ENCODE assay signal across 30 mouse cellular contexts in the genomic region with DNA sequence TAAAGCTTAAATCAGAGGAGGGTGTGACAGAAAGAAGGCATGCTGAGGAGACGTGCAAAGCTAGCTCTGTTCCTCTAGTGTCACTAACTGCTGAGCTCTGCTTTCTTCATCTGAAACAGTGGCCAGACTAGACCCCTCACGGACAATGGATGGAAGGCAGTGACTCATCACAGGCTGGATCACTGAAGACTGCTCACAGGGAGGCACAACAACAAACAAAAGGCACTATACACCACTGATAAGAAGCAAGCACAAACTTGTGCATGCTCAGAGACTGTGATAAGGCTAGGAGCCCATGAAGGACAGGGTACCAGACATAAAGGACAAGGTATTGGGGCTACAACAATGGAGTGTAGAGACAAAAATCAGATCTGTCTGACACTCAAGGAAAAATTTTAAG. TPM values are rescaled to one million over a fixed set of nuclear protein-coding genes. Genes with fewer than 3 reads are reported as not detected.
DNase-seq lines count a peak whose midpoint lies in the region; ATAC-seq and TF ChIP-seq lines count a peak whose summit lies in the region.
"Had no signal": no experiment of that assay in that cellular context is flagged by ENCODE, and none has a peak within 500 bp of the region (broad histone marks: within the 10 kb centered on the region; RNA-seq: fewer than 3 reads in every experiment).

No protein-coding gene starts in this region.

- H3K9ac ChIP-seq in heart, embryonic 12.5 days = no peak overlapping the region
- H3K9ac ChIP-seq in liver, embryonic 12.5 days = no peak overlapping the region
- H3K9ac ChIP-seq in liver, postnatal 0 days (replicated peaks) = no peak overlapping the region
- no peak overlapping the region for H3K9ac ChIP-seq in liver, embryonic 16.5 days (ENCODE audit: low read depth, low read length)
- no peak overlapping the region for H3K9ac ChIP-seq in kidney, embryonic 15.5 days
- H3K9ac ChIP-seq: embryonic facial prominence, embryonic 12.5 days; embryonic facial prominence, embryonic 15.5 days; forebrain, postnatal 0 days; heart, embryonic 15.5 days; hindbrain, embryonic 13.5 days had no signal

- TF ChIP-seq CTCF in liver, postnatal 0 days (IDR thresholded peaks at IDR 0.05; ENCODE audit: low read depth) = no peak

- peak; percentile 88 for ATAC-seq in heart, embryonic 12.5 days (ENCODE audit: insufficient number of reproducible peaks, low FRiP score)
- peak; percentile 73 for ATAC-seq in liver, embryonic 12.5 days
- ATAC-seq in liver, postnatal 0 days = no peak; the same call in 1 of the 2 replicates
- peak; percentile 64 for ATAC-seq in liver, embryonic 16.5 days (ENCODE audit: low read depth)
- no peak for ATAC-seq in kidney, embryonic 15.5 days (replicated peaks; ENCODE audit: low FRiP score)
- ATAC-seq: forebrain, embryonic 14.5 days; forebrain, postnatal 0 days; hindbrain, embryonic 16.5 days had no signal

- H3K4me3 ChIP-seq in heart, embryonic 12.5 days = no peak overlapping the region
- no peak overlapping the region for H3K4me3 ChIP-seq in liver, embryonic 12.5 days
- H3K4me3 ChIP-seq in liver, postnatal 0 days (ENCODE audit: low read depth, low read length) = no peak overlapping the region
- H3K4me3 ChIP-seq in liver, embryonic 16.5 days (ENCODE audit: low read depth, low read length) = no peak overlapping the region
- no peak overlapping the region for H3K4me3 ChIP-seq in kidney, embryonic 15.5 days (replicated peaks)
- H3K4me3 ChIP-seq: embryonic facial prominence, embryonic 12.5 days; embryonic facial prominence, embryonic 15.5 days; gastrocnemius, adult 2 months; heart, embryonic 15.5 days; hindbrain, embryonic 10.5 days; hindbrain, embryonic 13.5 days had no signal

- TF ChIP-seq EP300 in liver, postnatal 0 days (IDR thresholded peaks at IDR 0.05; ENCODE audit: low read depth) = no peak

- no peaks in the 10 kb centered on the region for H3K27me3 ChIP-seq in heart, embryonic 12.5 days (replicated peaks)
- H3K27me3 ChIP-seq in liver, embryonic 12.5 days (replicated peaks) = no peaks in the 10 kb centered on the region
- no peaks in the 10 kb centered on the region for H3K27me3 ChIP-seq in liver, postnatal 0 days (ENCODE audit: insufficient read depth, low read length)
- no peaks in the 10 kb centered on the region for H3K27me3 ChIP-seq in liver, embryonic 16.5 days (ENCODE audit: control insufficient read depth, insufficient read depth, low read depth, low read length)
- H3K27me3 ChIP-seq in kidney, embryonic 15.5 days = no peaks in the 10 kb centered on the region
- H3K27me3 ChIP-seq: CH12.LX; embryonic facial prominence, embryonic 12.5 days; embryonic facial prominence, embryonic 15.5 days; heart, embryonic 15.5 days; hindbrain, embryonic 13.5 days had no signal

- peaks cover 78% of the 10 kb centered on the region for H3K36me3 ChIP-seq in heart, embryonic 12.5 days
- H3K36me3 ChIP-seq in liver, embryonic 12.5 days = peaks cover 95% of the 10 kb centered on the region
- peaks cover 83% of the 10 kb centered on the region for H3K36me3 ChIP-seq in liver, postnatal 0 days (replicated peaks; ENCODE audit: insufficient read depth, low read length)
- H3K36me3 ChIP-seq in liver, embryonic 16.5 days (ENCODE audit: control insufficient read depth, insufficient read depth) = peaks cover 51% of the 10 kb centered on the region
- H3K36me3 ChIP-seq in kidney, embryonic 15.5 days = peaks cover 96% of the 10 kb centered on the region

- 45% methylated on average over 2 of the region's 2 CpGs for WGBS in heart, embryonic 12.5 days
- WGBS in liver, embryonic 12.5 days (ENCODE audit: insufficient replicate concordance) = 63% methylated on average over 2 of the region's 2 CpGs
- WGBS in liver, postnatal 0 days (ENCODE audit: insufficient replicate concordance) = 61% methylated on average over 2 of the region's 2 CpGs
- WGBS in liver, embryonic 16.5 days (ENCODE audit: insufficient replicate concordance) = 56% methylated on average over 2 of the region's 2 CpGs
- 76% methylated on average over 2 of the region's 2 CpGs for WGBS in kidney, embryonic 15.5 days

- no peak for DNase-seq in heart, adult 11 months
- no peak for DNase-seq in liver, postnatal 0 days
- no peak for DNase-seq in layer of hippocampus, adult 18-20 months (ENCODE audit: low spot score in 2 of 2)
- DNase-seq in layer of hippocampus, postnatal 14 days (ENCODE audit: low spot score in 2 of 2) = no peak
- DNase-seq: adrenal gland, adult 2 months; adrenal gland, postnatal 14 days; cerebellum, adult 11 months; cerebellum, adult 2 months; cerebellum, adult 9-11 months; cerebellum, postnatal 25 days; forebrain, postnatal 0 days; gastrocnemius, adult 2 months; gastrocnemius, postnatal 14 days; heart, adult 18-20 months; heart, postnatal 10 days; heart, postnatal 36 days had no signal

- H3K27ac ChIP-seq in heart, embryonic 12.5 days (ENCODE audit: poor library complexity, severe bottlenecking) = no peak overlapping the region
- H3K27ac ChIP-seq in liver, embryonic 12.5 days = no peak overlapping the region
- no peak overlapping the region for H3K27ac ChIP-seq in liver, postnatal 0 days (ENCODE audit: low read depth)
- no peak overlapping the region for H3K27ac ChIP-seq in liver, embryonic 16.5 days (ENCODE audit: low read length)
- H3K27ac ChIP-seq in kidney, embryonic 15.5 days = no peak overlapping the region
- H3K27ac ChIP-seq: embryonic facial prominence, embryonic 12.5 days; embryonic facial prominence, embryonic 15.5 days; gastrocnemius, adult 2 months; heart, embryonic 15.5 days; hindbrain, embryonic 10.5 days; hindbrain, embryonic 13.5 days had no signal

- no peaks in the 10 kb centered on the region for H3K9me3 ChIP-seq in heart, embryonic 12.5 days (replicated peaks)
- H3K9me3 ChIP-seq in liver, embryonic 12.5 days (replicated peaks) = no peaks in the 10 kb centered on the region
- no peaks in the 10 kb centered on the region for H3K9me3 ChIP-seq in liver, postnatal 0 days (ENCODE audit: low read length)
- no peaks in the 10 kb centered on the region for H3K9me3 ChIP-seq in liver, embryonic 16.5 days (replicated peaks; ENCODE audit: control insufficient read depth, low read length)
- no peaks in the 10 kb centered on the region for H3K9me3 ChIP-seq in kidney, embryonic 15.5 days (replicated peaks)
- H3K9me3 ChIP-seq: embryonic facial prominence, embryonic 12.5 days; embryonic facial prominence, embryonic 15.5 days; G1E; heart, embryonic 15.5 days; hindbrain, embryonic 10.5 days; hindbrain, embryonic 13.5 days had no signal

- H3K4me1 ChIP-seq in heart, embryonic 12.5 days (replicated peaks) = no peaks in the 10 kb centered on the region
- peaks cover 10% of the 10 kb centered on the region; the same call in 1 of the 2 replicates for H3K4me1 ChIP-seq in liver, embryonic 12.5 days
- no peaks in the 10 kb centered on the region for H3K4me1 ChIP-seq in liver, postnatal 0 days (ENCODE audit: insufficient read depth)
- H3K4me1 ChIP-seq in liver, embryonic 16.5 days (ENCODE audit: control insufficient read depth, low read depth, low read length) = no peaks in the 10 kb centered on the region; the same call in 1 of the 2 replicates
- H3K4me1 ChIP-seq in kidney, embryonic 15.5 days = no peaks in the 10 kb centered on the region
- H3K4me1 ChIP-seq: embryonic facial prominence, embryonic 12.5 days; embryonic facial prominence, embryonic 15.5 days; heart, embryonic 15.5 days; hindbrain, embryonic 10.5 days; hindbrain, embryonic 13.5 days had no signal

- H3K4me2 ChIP-seq in heart, embryonic 12.5 days = no peak overlapping the region
- H3K4me2 ChIP-seq in liver, embryonic 12.5 days = no peak overlapping the region
- no peak overlapping the region for H3K4me2 ChIP-seq in liver, postnatal 0 days (ENCODE audit: low read depth, low read length)
- no peak overlapping the region for H3K4me2 ChIP-seq in liver, embryonic 16.5 days (ENCODE audit: low read depth, low read length)
- no peak overlapping the region for H3K4me2 ChIP-seq in kidney, embryonic 15.5 days
- H3K4me2 ChIP-seq: embryonic facial prominence, embryonic 12.5 days; embryonic facial prominence, embryonic 15.5 days; heart, embryonic 15.5 days; hindbrain, embryonic 13.5 days had no signal

RNA-seq across cellular contexts. Expression of a gene that starts 29.0 kb away (rescaled TPM):
- 12.0 and 12.2 TPM in 2 replicates for polyA plus RNA-seq in heart, embryonic 12.5 days (2016; fragmentation: Nextera tagmentation; extraction: Ambion mirVana)
- polyA plus RNA-seq in liver, embryonic 12.5 days (2016; fragmentation: Nextera tagmentation; extraction: Ambion mirVana) = 0.04 TPM in 1 of 2 replicates, not detected in the other
- polyA plus RNA-seq in liver, postnatal 0 days (2015; fragmentation: Nextera tagmentation; extraction: Ambion mirVana) = 0.04 and 0.08 TPM in 2 replicates
- polyA plus RNA-seq in liver, embryonic 16.5 days (2015; fragmentation: Nextera tagmentation; extraction: Ambion mirVana) = 0.02 and 0.05 TPM in 2 replicates
- 10 to 100 TPM; 18.6 to 19.5 TPM for total RNA-seq in layer of hippocampus, adult 18-20 months (2021)
- total RNA-seq in layer of hippocampus, postnatal 14 days (2021) = 10 to 100 TPM in 1 of 2 experiments, 1 to 10 TPM in 1; 9.3 to 14.0 TPM
- 0.75 and 1.1 TPM in 2 replicates for polyA plus RNA-seq in kidney, embryonic 15.5 days (2015; fragmentation: Nextera tagmentation; extraction: Ambion mirVana)
- total RNA-seq: CH12.LX; common myeloid progenitor, adult 5-6 weeks; gastrocnemius, adult 2 months had no signal
- polyA plus RNA-seq: G1E had no signal

Comparison
In these comparisons a context has a peak if more than half of its experiments do, and no peak if none do; other contexts are left out.
1. ATAC-seq: peak in heart, embryonic 12.5 days (single experiment), liver, embryonic 12.5 days (single experiment) and liver, embryonic 16.5 days (single experiment); none in liver, postnatal 0 days (single experiment) and kidney, embryonic 15.5 days (single experiment).